In the genomic region with DNA sequence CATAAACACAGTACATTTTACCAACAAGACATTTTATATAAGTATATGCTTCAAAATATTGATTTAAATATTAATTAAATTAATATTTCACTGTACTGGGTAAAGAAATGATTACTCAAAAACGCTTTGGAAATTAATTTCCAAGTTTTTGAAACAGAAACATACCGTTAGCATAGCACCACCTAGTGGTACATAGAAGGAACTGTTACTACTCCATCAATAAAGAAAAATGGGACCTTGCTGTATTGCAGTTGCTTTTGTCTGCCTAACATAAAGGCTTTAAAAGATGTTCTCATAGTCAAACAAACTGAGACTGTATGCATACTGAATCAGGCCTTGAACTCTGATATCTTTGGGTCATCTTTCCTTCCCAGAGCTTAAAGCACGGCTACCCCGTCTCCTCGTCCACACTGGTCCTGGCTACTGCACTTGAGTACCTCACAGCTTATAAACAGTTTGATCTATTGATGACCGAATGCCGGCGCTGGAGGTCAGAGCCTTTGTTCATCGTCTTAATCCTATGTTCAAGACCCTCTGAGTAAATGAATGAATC, we compare ENCODE assay signal across 12 mouse cellular contexts. TPM values are rescaled to one million over a fixed set of nuclear protein-coding genes. Genes with fewer than 3 reads are reported as not detected.
A peak's percentile ranks its signal among the peaks of the same experiment; 100 is the strongest.
DNase-seq lines count a peak whose midpoint lies in the region; ATAC-seq and TF ChIP-seq lines count a peak whose summit lies in the region.
"Had no signal": no experiment of that assay in that cellular context is flagged by ENCODE, and none has a peak within 500 bp of the region (broad histone marks: within the 10 kb centered on the region; RNA-seq: fewer than 3 reads in every experiment).

No protein-coding gene starts in this region.

- H3K4me1 ChIP-seq in midbrain, embryonic 14.5 days (ENCODE audit: control insufficient read depth, insufficient read depth, low read length): peaks cover 7% of the 10 kb centered on the region; the same call in 1 of the 2 replicates

- in situ Hi-C loops in Patski (cut with MboI; ENCODE audit: low pct_unique_long_range_greater_than_20kb): loop anchor here (5.0 to 10.0 kb wide), 3 partner anchors 602 to 869 kb away; a partner anchor contains a TSS

- no peaks in the 10 kb centered on the region for H3K9me3 ChIP-seq in midbrain, embryonic 14.5 days (ENCODE audit: control insufficient read depth, low read length)
- H3K9me3 ChIP-seq: liver, embryonic 13.5 days had no signal

- peaks cover 33% of the 10 kb centered on the region for H3K36me3 ChIP-seq in midbrain, embryonic 14.5 days (ENCODE audit: control insufficient read depth, insufficient read depth, low read length)

- no peak for ATAC-seq in Patski
- ATAC-seq in midbrain, embryonic 14.5 days (ENCODE audit: low FRiP score, low TSS enrichment): no peak

- CTCF ChIA-PET in Patski (lab: Charles Lee): interaction anchor here (0.9 to 5.8 kb wide), 9 partner anchors 10 to 775 kb away, joined by 3 to 33 read pairs (median 3); a partner anchor contains a TSS

- H3K4me3 ChIP-seq in layer of hippocampus, adult 2 months: no peak overlapping the region
- H3K4me3 ChIP-seq in midbrain, embryonic 14.5 days (replicated peaks; ENCODE audit: low read depth, low read length): no peak overlapping the region
- H3K4me3 ChIP-seq: liver, embryonic 13.5 days had no signal

- POLR2A ChIA-PET in Patski (lab: Charles Lee): no interaction called here

- H3K4me2 ChIP-seq in midbrain, embryonic 14.5 days (ENCODE audit: low read length): no peak overlapping the region
- H3K4me2 ChIP-seq: liver, embryonic 13.5 days had no signal

- no peak overlapping the region for H3K27ac ChIP-seq in layer of hippocampus, adult 2 months
- no peak overlapping the region for H3K27ac ChIP-seq in midbrain, embryonic 14.5 days (replicated peaks; ENCODE audit: low read depth, low read length)
- H3K27ac ChIP-seq: liver, embryonic 13.5 days had no signal

- DNase-seq in layer of hippocampus, adult 2 months (ENCODE audit: low spot score in 2 of 2): no peak
- no peak for DNase-seq in layer of hippocampus, postnatal 25 days (ENCODE audit: extremely low spot score in 1 of 2, low spot score in 1 of 2)
- DNase-seq in CD4-positive helper T cell, adult 2 months (ENCODE audit: low read depth, low spot score): peak; percentile 30
- no peak for DNase-seq in Patski (ENCODE audit: low read depth, low spot score)
- peak; percentile 80 for DNase-seq in midbrain, embryonic 14.5 days
- DNase-seq in layer of hippocampus, adult 18-20 months (ENCODE audit: low spot score in 2 of 2): no peak
- DNase-seq in urinary bladder, postnatal 14 days (ENCODE audit: low spot score): no peak
- DNase-seq: cerebellum, postnatal 25 days; heart, postnatal 10 days; kidney, postnatal 4 days; liver, embryonic 13.5 days; thymus, postnatal 14 days had no signal

- H3K9ac ChIP-seq in midbrain, embryonic 14.5 days (replicated peaks; ENCODE audit: low read length): no peak overlapping the region
- H3K9ac ChIP-seq: liver, embryonic 13.5 days had no signal

- H3K27me3 ChIP-seq in Patski: no peaks in the 10 kb centered on the region
- no peaks in the 10 kb centered on the region for H3K27me3 ChIP-seq in midbrain, embryonic 14.5 days (ENCODE audit: control insufficient read depth, insufficient read depth, low read length)
- H3K27me3 ChIP-seq: liver, embryonic 13.5 days had no signal

- TF ChIP-seq CTCF in layer of hippocampus, adult 2 months (conservative IDR thresholded peaks at IDR 0.05): peak; percentile 98
- TF ChIP-seq CTCF in Patski (IDR thresholded peaks at IDR 0.05): peak; percentile 52

- 67% methylated on average over 9 of the region's 9 CpGs for WGBS in midbrain, embryonic 14.5 days

RNA-seq across cellular contexts. Expression of a gene that starts 15.1 kb away (rescaled TPM):
- total RNA-seq in layer of hippocampus, adult 2 months (2021): 10 to 100 TPM; 61.8 to 63.1 TPM
- total RNA-seq in layer of hippocampus, postnatal 25 days (2021): 10 to 100 TPM; 69.0 to 69.1 TPM
- 244 TPM for polyA plus RNA-seq in Patski (2021)
- 223 and 240 TPM in 2 replicates for polyA plus RNA-seq in midbrain, embryonic 14.5 days (2014; fragmentation: Nextera tagmentation; extraction: Ambion mirVana)
- total RNA-seq in layer of hippocampus, adult 18-20 months (2021): 10 to 100 TPM; 56.3 to 61.5 TPM

RNA-seq across cellular contexts. Expression of a gene that starts 36.1 kb away (rescaled TPM):
- 100 to 1,000 TPM; 341 to 352 TPM for total RNA-seq in layer of hippocampus, adult 2 months (2021)
- total RNA-seq in layer of hippocampus, postnatal 25 days (2021): 100 to 1,000 TPM; 320 to 338 TPM
- 621 TPM for polyA plus RNA-seq in Patski (2021)
- polyA plus RNA-seq in midbrain, embryonic 14.5 days (2014; fragmentation: Nextera tagmentation; extraction: Ambion mirVana): 612 and 730 TPM in 2 replicates
- total RNA-seq in layer of hippocampus, adult 18-20 months (2021): 100 to 1,000 TPM; 350 to 366 TPM

Comparison
In these comparisons a context has a peak if more than half of its experiments do, and no peak if none do; other contexts are left out.
1. DNase-seq: peak in CD4-positive helper T cell, adult 2 months (single experiment) and midbrain, embryonic 14.5 days (single experiment); none in layer of hippocampus, adult 2 months (0 of 2), layer of hippocampus, postnatal 25 days (0 of 2), Patski (single experiment), layer of hippocampus, adult 18-20 months (0 of 2) and urinary bladder, postnatal 14 days (single experiment).